Mouse (Mus musculus): ENCODE measurements at regions not wholly inside any gene's neighbourhood (a gene's known extent, or its start where the extent isn't known, plus 50 kb on each side); places are given as distances from the start of the nearest gene placed in this dataset.

GRCm38 (mm10) chr14:80521216-80521615 is 537.3 kb downstream of the Olfm4 start:
- TF ChIP-seq POLR2A (IDR thresholded peaks at IDR 0.05; ENCODE audit: control insufficient read depth, low read depth, low read length) (no peak), CTCF (IDR thresholded peaks at IDR 0.05; ENCODE audit: control insufficient read depth, insufficient read depth, insufficient replicate concordance, low read depth, low read length) (no peak)
